Mouse (Mus musculus): ENCODE data around the gene Znrf3. TPM values are rescaled to one million over a fixed set of nuclear protein-coding genes. Genes with fewer than 3 reads are reported as not detected.

Znrf3 gene
- polyA plus RNA-seq, 1 experiment from 2014 or later, result 7.7 TPM

DNA sequence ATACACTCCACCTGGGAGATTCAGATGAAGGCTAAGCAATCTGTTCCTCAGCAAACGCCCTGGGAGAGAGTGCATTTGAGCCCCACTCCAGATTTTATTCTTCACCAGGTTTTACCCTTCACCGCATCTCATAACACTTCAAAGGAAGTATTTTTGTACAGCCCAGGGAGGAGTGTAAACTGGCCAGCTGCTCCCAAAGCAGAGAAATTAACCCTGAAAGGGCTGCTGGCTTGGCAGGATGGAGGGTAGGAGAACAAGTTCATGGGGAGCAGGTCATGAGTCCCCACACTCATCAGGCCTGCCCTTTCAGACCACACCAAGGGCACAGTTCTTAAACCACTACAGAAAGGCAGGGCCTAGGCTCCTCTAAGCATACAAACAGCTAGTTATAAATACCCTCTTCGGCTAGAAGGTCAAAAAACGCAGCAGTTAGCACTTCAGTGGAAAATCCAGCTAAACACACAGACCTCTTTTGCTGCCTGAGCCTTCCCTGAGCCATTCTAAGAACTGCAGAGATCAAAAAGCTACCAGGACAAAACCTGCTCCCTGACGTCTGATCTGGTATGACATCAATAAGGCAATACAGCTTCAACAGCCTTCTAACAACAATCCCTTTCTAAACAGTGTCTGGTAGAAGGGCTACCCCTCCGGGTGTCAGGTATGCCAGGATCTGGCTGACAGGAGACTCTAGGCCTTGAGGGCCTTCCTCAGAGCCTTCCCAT is 28.9 kb downstream of the Znrf3 start:
- 5% methylated on average over 6 of the region's 6 CpGs for WGBS
- peak; percentile 64 for ATAC-seq
- no peak overlapping the region for H3K9ac ChIP-seq (ENCODE audit: low read depth, low read length)

DNA sequence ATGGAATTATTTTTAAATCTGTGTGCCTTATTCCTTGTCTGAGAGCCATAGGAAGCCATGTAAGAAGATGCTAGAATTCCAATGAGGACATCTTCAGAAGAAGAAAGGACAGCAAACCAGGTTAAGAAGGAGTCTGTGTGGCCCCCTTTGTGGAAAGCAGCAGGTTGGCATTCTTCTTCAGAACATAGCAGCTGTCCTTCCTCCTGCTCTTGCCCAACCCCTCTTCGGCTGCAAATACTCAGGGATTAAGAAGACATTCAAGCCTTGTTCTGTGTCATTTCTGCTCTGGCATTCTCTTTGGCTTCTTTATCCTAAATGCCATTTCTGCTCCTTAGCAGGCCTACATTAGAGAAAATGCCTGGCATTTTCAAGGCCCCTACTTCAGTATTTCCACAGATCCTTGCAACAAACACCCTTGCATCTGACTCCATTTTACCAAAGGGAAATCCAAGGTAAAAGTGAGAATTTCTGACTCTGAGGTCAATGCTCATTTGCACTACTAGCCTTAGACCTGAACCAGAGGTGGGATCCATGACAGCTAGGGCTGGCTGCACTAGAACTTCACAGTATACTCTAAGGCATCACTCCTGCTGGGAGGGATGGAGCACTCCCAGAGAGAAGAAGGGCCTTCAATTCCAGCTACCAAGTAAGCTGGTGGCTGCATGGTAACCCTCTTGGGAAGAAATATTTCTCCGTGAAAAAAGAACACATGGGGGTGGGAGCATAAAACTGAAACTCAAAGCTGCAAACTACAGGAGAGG is 29.6 kb downstream of the Znrf3 start:
- 14% methylated on average over 2 of the region's 2 CpGs for WGBS
- Histone ChIP-seq H3K36me3 (ENCODE audit: control insufficient read depth, insufficient read depth, low read length) (no peaks in the 10 kb centered on the region), H3K9ac (ENCODE audit: low read depth, low read length) (no peak overlapping the region), H3K27me3 (ENCODE audit: control insufficient read depth, insufficient read depth, low read depth, low read length) (no peaks in the 10 kb centered on the region), H3K27ac (ENCODE audit: low read length) (peak overlapping the region; percentile 69), H3K9me3 (replicated peaks; ENCODE audit: control insufficient read depth, low read length, poor library complexity, severe bottlenecking) (no peaks in the 10 kb centered on the region), H3K4me2 (ENCODE audit: low read length) (no peak overlapping the region), H3K4me3 (ENCODE audit: low read depth, low read length) (no peak overlapping the region), H3K4me1 (ENCODE audit: control insufficient read depth, insufficient read depth, low read length) (peaks cover 31% of the 10 kb centered on the region)
- ATAC-seq, result no peak

More for the DNA sequence above, 28.9 kb downstream of the Znrf3 start:
- Histone ChIP-seq H3K4me3 (ENCODE audit: low read depth, low read length) (no peak overlapping the region), H3K36me3 (ENCODE audit: control insufficient read depth, insufficient read depth, low read length) (no peaks in the 10 kb centered on the region), H3K27me3 (ENCODE audit: control insufficient read depth, insufficient read depth, low read depth, low read length) (no peaks in the 10 kb centered on the region), H3K4me1 (ENCODE audit: control insufficient read depth, insufficient read depth, low read length) (peaks cover 31% of the 10 kb centered on the region), H3K9me3 (replicated peaks; ENCODE audit: control insufficient read depth, low read length, poor library complexity, severe bottlenecking) (no peaks in the 10 kb centered on the region), H3K27ac (ENCODE audit: low read length) (peak overlapping the region; percentile 69), H3K4me2 (ENCODE audit: low read length) (no peak overlapping the region)

DNA sequence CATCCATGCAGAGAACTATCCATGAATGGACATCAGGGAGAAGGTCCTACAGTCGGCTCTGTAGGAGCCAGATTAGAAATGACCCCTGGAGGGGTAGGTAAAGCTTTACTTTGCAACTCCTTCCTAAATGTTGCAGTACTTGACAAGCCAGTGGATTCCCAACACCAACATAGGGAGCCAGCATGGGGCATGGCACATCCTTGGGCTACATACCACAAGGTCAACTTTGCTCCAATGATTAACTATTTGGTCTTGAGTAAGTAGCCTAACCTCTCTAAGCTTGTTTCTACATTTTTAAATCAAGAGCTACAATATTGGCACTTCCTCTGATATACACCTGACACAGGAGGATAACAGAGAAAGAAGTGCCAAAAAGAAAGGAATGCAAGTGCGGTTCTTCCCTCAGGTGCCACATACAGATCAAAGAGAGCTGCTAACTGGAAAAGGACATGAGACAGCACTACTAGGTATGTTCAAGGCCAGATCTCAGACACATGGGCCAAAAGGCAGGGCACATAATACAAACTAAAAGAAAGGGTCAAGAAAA is 31.9 kb downstream of the Znrf3 start:
- H3K4me3 ChIP-seq (ENCODE audit: low read depth, low read length), result no peak overlapping the region
- H3K27ac ChIP-seq (ENCODE audit: low read length), result no peak overlapping the region
- H3K9me3 ChIP-seq (replicated peaks; ENCODE audit: control insufficient read depth, low read length, poor library complexity, severe bottlenecking), result no peaks in the 10 kb centered on the region
- no peak overlapping the region for H3K9ac ChIP-seq (ENCODE audit: low read depth, low read length)
- WGBS, result 67% methylated on average over 2 of the region's 2 CpGs
- H3K4me2 ChIP-seq (ENCODE audit: low read length), result no peak overlapping the region
- no peaks in the 10 kb centered on the region for H3K36me3 ChIP-seq (ENCODE audit: control insufficient read depth, insufficient read depth, low read length)
- no peaks in the 10 kb centered on the region for H3K27me3 ChIP-seq (ENCODE audit: control insufficient read depth, insufficient read depth, low read depth, low read length)
- peaks cover 31% of the 10 kb centered on the region for H3K4me1 ChIP-seq (ENCODE audit: control insufficient read depth, insufficient read depth, low read length)
- no peak for ATAC-seq

DNA sequence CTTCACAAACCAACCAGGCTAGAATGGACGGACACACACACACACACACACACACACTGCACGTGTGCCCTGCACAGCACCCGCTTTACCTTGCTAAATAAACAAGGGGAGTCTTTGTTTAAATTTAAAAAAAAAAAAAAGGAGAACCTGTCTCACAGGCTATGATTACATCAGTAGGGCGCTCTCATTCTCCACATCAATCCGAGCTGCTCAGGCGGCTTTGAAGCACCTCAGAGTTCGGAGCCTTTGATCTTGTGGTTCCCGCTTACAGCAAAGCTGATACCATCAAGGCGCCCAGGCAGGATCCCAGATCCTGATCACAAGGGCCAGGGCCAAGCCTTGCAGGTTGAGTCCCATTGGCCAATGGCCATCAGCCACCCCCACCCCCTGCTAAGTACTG is 33.1 kb downstream of the Znrf3 start:
- H3K36me3 ChIP-seq (ENCODE audit: control insufficient read depth, insufficient read depth, low read length), result no peaks in the 10 kb centered on the region
- peaks cover 31% of the 10 kb centered on the region for H3K4me1 ChIP-seq (ENCODE audit: control insufficient read depth, insufficient read depth, low read length)
- no peak overlapping the region for H3K9ac ChIP-seq (ENCODE audit: low read depth, low read length)
- ATAC-seq, result peak; percentile 73
- no peak overlapping the region for H3K4me3 ChIP-seq (ENCODE audit: low read depth, low read length)
- no peaks in the 10 kb centered on the region for H3K27me3 ChIP-seq (ENCODE audit: control insufficient read depth, insufficient read depth, low read depth, low read length)
- H3K4me2 ChIP-seq (ENCODE audit: low read length), result no peak overlapping the region
- no peaks in the 10 kb centered on the region for H3K9me3 ChIP-seq (replicated peaks; ENCODE audit: control insufficient read depth, low read length, poor library complexity, severe bottlenecking)
- H3K27ac ChIP-seq (ENCODE audit: low read length), result peak overlapping the region; percentile 23; the same call in 1 of the 2 replicates
- 24% methylated on average over 9 of the region's 9 CpGs for WGBS

DNA sequence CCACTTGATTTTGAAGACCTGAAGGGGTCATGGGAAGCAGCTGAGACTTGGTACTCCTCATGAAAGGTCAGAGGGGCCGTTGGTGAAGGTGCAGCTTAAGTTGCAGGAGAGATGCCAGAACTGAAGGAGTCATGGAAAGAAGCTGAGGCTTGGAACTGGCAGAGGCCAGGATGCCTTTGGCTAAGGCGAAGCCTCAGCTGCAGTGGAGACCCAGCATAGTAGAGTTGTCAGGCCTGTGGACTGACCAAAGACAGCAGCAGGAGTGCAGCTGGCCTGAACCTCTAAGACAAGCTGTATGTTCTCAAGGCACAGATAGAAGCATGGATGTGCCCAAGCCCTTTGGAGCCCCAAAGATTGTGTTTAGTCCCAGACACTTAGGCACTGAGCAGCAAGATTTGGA is 40.5 kb downstream of the Znrf3 start:
- H3K36me3 ChIP-seq (ENCODE audit: control insufficient read depth, insufficient read depth, low read length), result no peaks in the 10 kb centered on the region
- H3K9me3 ChIP-seq (replicated peaks; ENCODE audit: control insufficient read depth, low read length, poor library complexity, severe bottlenecking), result no peaks in the 10 kb centered on the region
- no peak overlapping the region for H3K4me2 ChIP-seq (ENCODE audit: low read length)
- WGBS, result 79% methylated on average over 2 of the region's 2 CpGs
- no peak overlapping the region for H3K4me3 ChIP-seq (ENCODE audit: low read depth, low read length)
- no peak overlapping the region for H3K9ac ChIP-seq (ENCODE audit: low read depth, low read length)
- H3K4me1 ChIP-seq (ENCODE audit: control insufficient read depth, insufficient read depth, low read length), result no peaks in the 10 kb centered on the region
- ATAC-seq, result no peak
- no peak overlapping the region for H3K27ac ChIP-seq (ENCODE audit: low read length)
- H3K27me3 ChIP-seq (ENCODE audit: control insufficient read depth, insufficient read depth, low read depth, low read length), result no peaks in the 10 kb centered on the region

DNA sequence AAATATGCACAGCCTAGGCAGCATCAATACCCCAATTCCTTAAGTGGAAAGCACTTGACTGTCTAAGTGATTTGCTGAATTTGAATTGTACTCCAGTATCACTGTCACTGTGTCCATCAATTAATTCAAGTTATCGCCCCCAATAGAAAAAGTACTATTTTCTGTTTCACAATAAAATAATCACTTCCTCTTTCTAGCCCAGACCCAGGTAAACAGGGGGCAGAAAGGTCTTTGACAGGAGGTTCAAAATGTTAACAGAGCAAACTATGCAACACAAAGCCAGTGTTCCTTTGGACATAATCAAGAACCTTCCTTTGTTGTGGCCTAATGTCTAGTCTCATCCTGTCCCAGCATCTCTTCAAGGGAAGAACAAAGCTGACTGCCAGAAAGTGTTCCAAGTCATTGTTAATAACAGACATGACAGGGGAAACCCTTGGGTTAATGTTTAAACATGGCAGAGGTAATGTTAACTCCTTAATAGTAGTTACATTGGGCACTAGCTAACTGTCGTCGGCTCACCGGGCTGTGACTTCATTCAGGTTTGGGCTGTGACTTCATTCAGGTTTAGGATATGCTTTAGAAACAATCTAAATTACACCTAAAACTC is 42.4 kb downstream of the Znrf3 start:
- no peak overlapping the region for H3K4me2 ChIP-seq (ENCODE audit: low read length)
- no peaks in the 10 kb centered on the region for H3K9me3 ChIP-seq (replicated peaks; ENCODE audit: control insufficient read depth, low read length, poor library complexity, severe bottlenecking)
- no peak overlapping the region for H3K4me3 ChIP-seq (ENCODE audit: low read depth, low read length)
- H3K4me1 ChIP-seq (ENCODE audit: control insufficient read depth, insufficient read depth, low read length), result no peaks in the 10 kb centered on the region
- H3K27me3 ChIP-seq (ENCODE audit: control insufficient read depth, insufficient read depth, low read depth, low read length), result no peaks in the 10 kb centered on the region
- 91% methylated on average over 4 of the region's 4 CpGs for WGBS
- ATAC-seq, result no peak
- H3K36me3 ChIP-seq (ENCODE audit: control insufficient read depth, insufficient read depth, low read length), result no peaks in the 10 kb centered on the region
- no peak overlapping the region for H3K27ac ChIP-seq (ENCODE audit: low read length)
- H3K9ac ChIP-seq (ENCODE audit: low read depth, low read length), result no peak overlapping the region

DNA sequence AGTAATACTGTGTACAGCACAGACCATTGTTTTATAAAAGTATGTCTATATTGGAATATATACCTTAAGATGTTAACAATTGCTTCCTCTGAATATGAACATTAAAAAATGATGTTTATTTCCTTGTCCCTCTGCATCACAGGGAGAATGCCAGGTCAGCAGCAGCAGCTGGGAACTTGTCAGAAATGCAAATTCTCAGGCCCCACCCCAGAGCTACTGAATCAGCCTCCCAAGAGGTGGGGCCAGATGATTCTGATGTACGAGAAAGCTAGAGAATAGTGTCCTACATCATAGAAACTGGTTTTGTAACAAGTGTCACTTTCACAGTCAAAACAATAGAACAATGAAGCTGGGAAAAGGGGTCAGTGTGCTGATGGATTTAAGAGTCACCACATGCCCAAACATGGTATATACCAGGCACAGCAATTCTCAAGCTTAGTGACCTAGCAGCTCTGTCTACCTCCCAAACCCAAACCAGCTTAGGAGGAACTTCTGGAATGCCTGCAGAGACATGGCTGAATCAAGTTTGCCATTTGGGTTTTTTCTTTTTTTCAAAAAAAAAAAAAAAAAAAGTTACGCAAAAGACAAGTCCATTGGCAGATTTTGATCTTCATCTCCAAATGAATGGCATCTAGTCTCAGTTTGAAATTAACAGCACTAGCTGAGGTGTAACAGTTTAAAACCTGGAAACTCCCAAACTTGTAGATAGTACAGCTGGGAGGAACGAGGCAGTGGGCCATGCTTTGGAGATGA is 46.2 kb downstream of the Znrf3 start:
- ATAC-seq, result no peak
- H3K27me3 ChIP-seq (ENCODE audit: control insufficient read depth, insufficient read depth, low read depth, low read length), result no peaks in the 10 kb centered on the region
- H3K9me3 ChIP-seq (replicated peaks; ENCODE audit: control insufficient read depth, low read length, poor library complexity, severe bottlenecking), result no peaks in the 10 kb centered on the region
- no peaks in the 10 kb centered on the region for H3K36me3 ChIP-seq (ENCODE audit: control insufficient read depth, insufficient read depth, low read length)
- no peak overlapping the region for H3K9ac ChIP-seq (ENCODE audit: low read depth, low read length)
- no peak overlapping the region for H3K27ac ChIP-seq (ENCODE audit: low read length)
- H3K4me3 ChIP-seq (ENCODE audit: low read depth, low read length), result no peak overlapping the region
- H3K4me1 ChIP-seq (ENCODE audit: control insufficient read depth, insufficient read depth, low read length), result peaks cover 2% of the 10 kb centered on the region; the same call in 1 of the 2 replicates
- H3K4me2 ChIP-seq (ENCODE audit: low read length), result no peak overlapping the region
- WGBS, result 59% methylated on average over 3 of the region's 3 CpGs

DNA sequence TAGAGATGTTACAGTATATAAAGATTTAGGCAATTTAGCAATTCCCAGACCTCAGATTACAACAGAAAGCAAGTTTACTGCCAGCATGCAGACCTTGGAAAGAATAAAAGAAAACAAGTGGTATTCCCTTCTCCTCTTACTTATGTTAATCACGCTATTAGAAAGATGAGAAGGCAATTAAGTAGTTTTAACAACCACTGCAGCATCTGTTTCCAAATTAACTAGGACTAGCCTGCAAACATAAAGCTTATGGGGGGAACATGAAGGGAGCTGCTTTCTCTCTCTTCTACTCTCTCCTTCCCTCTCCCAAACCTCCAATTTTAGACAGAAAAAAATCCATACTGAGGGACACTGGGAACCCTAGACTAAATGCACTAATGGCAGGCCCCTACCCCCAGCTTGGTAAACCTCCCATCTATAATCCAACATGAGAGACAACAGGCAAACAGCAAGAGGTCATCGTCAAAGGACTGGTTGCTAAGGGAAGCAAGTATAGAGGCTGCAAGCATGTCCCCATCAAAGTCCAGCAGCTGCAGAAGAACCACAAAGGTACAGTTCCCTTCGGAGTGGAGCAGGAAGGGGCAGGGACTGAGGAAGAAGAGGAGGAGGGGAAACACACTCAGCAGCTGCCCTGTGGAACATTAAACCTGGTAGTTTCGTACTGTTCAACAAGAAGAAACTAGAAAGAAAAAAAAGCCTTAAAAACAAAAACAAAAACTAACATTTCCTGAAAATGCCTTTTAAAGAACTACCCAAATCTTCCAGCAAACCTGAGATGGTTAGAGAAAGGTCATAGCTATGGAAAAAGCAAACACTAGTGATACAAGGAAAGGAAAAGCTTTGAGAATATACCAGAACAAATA is 53.4 kb downstream of the Znrf3 start:
- Histone ChIP-seq H3K4me3 (ENCODE audit: low read depth, low read length) (no peak overlapping the region), H3K9ac (ENCODE audit: low read depth, low read length) (no peak overlapping the region), H3K27me3 (ENCODE audit: control insufficient read depth, insufficient read depth, low read depth, low read length) (no peaks in the 10 kb centered on the region), H3K36me3 (ENCODE audit: control insufficient read depth, insufficient read depth, low read length) (no peaks in the 10 kb centered on the region), H3K4me2 (ENCODE audit: low read length) (no peak overlapping the region), H3K27ac (ENCODE audit: low read length) (no peak overlapping the region; the same call in 1 of the 2 replicates), H3K9me3 (replicated peaks; ENCODE audit: control insufficient read depth, low read length, poor library complexity, severe bottlenecking) (no peaks in the 10 kb centered on the region), H3K4me1 (ENCODE audit: control insufficient read depth, insufficient read depth, low read length) (peaks cover 10% of the 10 kb centered on the region)
- ATAC-seq, result no peak
- WGBS, result 6% methylated on average over 4 of the region's 4 CpGs

All from midbrain, embryonic 16.5 days (tissue).